Mouse (Mus musculus) lung, embryonic 14.5 days (tissue): ENCODE data around the gene Gm10647. TPM values are rescaled to one million over a fixed set of nuclear protein-coding genes. Genes with fewer than 3 reads are reported as not detected.
"Not testable (repeated sequence)": the region's sequence is repeated elsewhere in the genome, so short reads cannot be mapped to it uniquely, and the experiment has no call there.

Experiments
- ATAC-seq: fragments of 200-750 bp; cut with Nextera tagmentation; 2 replicates; pipeline ENCODE4 v1.8.0; 2017; ENCODE audit warnings: mild to moderate bottlenecking, moderate TSS enrichment, moderate library complexity; ENCODE audit not compliant: insufficient read depth
- DNase-seq: peaks from one replicate; pipeline ENCODE4 v3.0.0-alpha.2; 2015
- H3K27ac ChIP-seq: fragments of 300-500 bp; sonication (generic); 2 replicates; pipeline ENCODE4 v1.5.1; 2014; ENCODE audit warnings: low read depth, mild to moderate bottlenecking, moderate library complexity
- H3K27me3 ChIP-seq: fragments of 300-500 bp; sonication (generic); 2 replicates; pipeline ENCODE4 v1.6.1; 2014; ENCODE audit warnings: low read length, control low read depth; ENCODE audit not compliant: insufficient read depth
- H3K36me3 ChIP-seq: fragments of 300-500 bp; sonication (generic); 2 replicates; pipeline ENCODE4 v1.6.1; 2014; ENCODE audit warnings: control low read depth; ENCODE audit not compliant: insufficient read depth
- H3K4me1 ChIP-seq: fragments of 300-500 bp; sonication (generic); 2 replicates; pipeline ENCODE4 v1.6.1; 2014; ENCODE audit warnings: antibody characterized with exemption, control low read depth; ENCODE audit not compliant: insufficient read depth
- H3K4me2 ChIP-seq: fragments of 300-500 bp; sonication (generic); 2 replicates; pipeline ENCODE4 v1.6.1; 2014; ENCODE audit warnings: mild to moderate bottlenecking
- H3K4me3 ChIP-seq: fragments of 300-500 bp; sonication (generic); 2 replicates; pipeline ENCODE4 v1.5.1; 2014; ENCODE audit warnings: low read depth, low read length
- H3K9ac ChIP-seq: fragments of 300-500 bp; sonication (generic); 2 replicates; pipeline ENCODE4 v1.6.1; 2014
- H3K9me3 ChIP-seq: fragments of 300-500 bp; sonication (generic); 2 replicates; pipeline ENCODE4 v1.6.1; 2016; ENCODE audit warnings: low read depth, low read length, control low read depth
- CTCF ChIP-seq: IDR thresholded peaks from 2 replicates; pipeline ENCODE4 v1.5.1; 2016; ENCODE audit warnings: antibody characterized with exemption, low read depth
- WGBS: fragments of 180-500 bp; shearing (Covaris S2); extraction: QIAGEN DNeasy Blood & Tissue Kit; methylation state at CpG from one replicate; pipeline ENCODE4 v1.1.7; 2014; 5-methylcytosine and 5-hydroxymethylcytosine counted together
- polyA plus RNA-seq: library from polyadenylated mRNA; unstranded; fragments of >200 nt; fragmentation: Nextera tagmentation; extraction: Ambion mirVana; gene quantifications from 2 replicates; pipeline ENCODE4 v1.2.1, GENCODE M21; 2014

Gene Gm10647
- polyA plus RNA-seq, 1 experiment from 2014 or later: 0.49 TPM

- H3K4me2 ChIP-seq: no peak overlapping the region
- no peak overlapping the region for H3K27ac ChIP-seq
- H3K36me3 ChIP-seq: peaks cover 4% of the 10 kb centered on the region; the same call in 1 of the 2 replicates
- DNase-seq (peak; percentile 87), ATAC-seq (no peak)
- H3K9me3 ChIP-seq: no peaks in the 10 kb centered on the region
- no peaks in the 10 kb centered on the region for H3K27me3 ChIP-seq
- no peak overlapping the region for H3K9ac ChIP-seq
- no peak overlapping the region for H3K4me3 ChIP-seq
- 9% methylated on average over 2 of the region's 2 CpGs for WGBS
- H3K4me1 ChIP-seq: no peaks in the 10 kb centered on the region
- TF ChIP-seq CTCF: peak; percentile 65
Measured at GRCm38 (mm10) chr9:66787821-66788220, 9.0 kb upstream of the Gm10647 start.

- Histone ChIP-seq H3K36me3 (peaks cover 4% of the 10 kb centered on the region; the same call in 1 of the 2 replicates), H3K27me3 (no peaks in the 10 kb centered on the region), H3K9ac (peak overlapping the region; percentile 70), H3K27ac (peak overlapping the region; percentile 87), H3K4me2 (peak overlapping the region; percentile 83), H3K4me1 (0 out of 2 replicates have a peak, but pooled peaks cover 3% of the 10 kb centered on the region), H3K9me3 (no peaks in the 10 kb centered on the region), H3K4me3 (peak overlapping the region; percentile 55)
- under 1% methylated on average over 43 of the region's 43 CpGs for WGBS
- ATAC-seq: peak; percentile 59
- DNase-seq: no peak
- no peak for TF ChIP-seq CTCF
Measured at GRCm38 (mm10) chr9:66794629-66795463, 2.0 kb upstream of the Gm10647 start.

GRCm38 (mm10) chr9:66795464-66796324, 1.1 kb upstream of the Gm10647 start, which contains the start of gene Aph1b:
TSS of gene Aph1b (minus strand) at chr9:66795490.
- Histone ChIP-seq H3K9me3 (no peaks in the 10 kb centered on the region), H3K27me3 (no peaks in the 10 kb centered on the region)

DNA sequence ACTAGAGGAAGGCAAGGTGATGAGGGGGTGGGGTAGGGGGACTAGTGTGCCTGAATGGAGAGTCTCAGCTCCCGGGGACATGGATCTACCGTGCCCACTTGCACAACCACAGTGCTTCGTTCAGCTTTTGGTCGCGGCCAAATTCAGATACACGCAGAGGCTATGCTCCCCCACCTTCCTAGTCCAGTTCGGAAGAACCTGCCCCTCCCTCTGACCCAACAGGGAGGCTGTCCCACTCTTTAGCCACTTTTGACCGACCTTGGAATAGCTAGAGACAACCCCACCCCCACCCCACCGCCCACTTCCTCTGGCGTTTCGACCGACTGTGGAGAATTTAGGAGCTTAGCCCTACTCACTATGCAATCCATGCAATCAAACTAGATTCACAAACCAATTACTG, 5.1 kb downstream of the Gm10647 start:
- H3K27me3 ChIP-seq: peaks cover 11% of the 10 kb centered on the region; the same call in 1 of the 2 replicates
- DNase-seq (no peak), ATAC-seq (no peak)
- H3K9ac ChIP-seq: no peak overlapping the region
- 35% methylated on average over 12 of the region's 12 CpGs for WGBS
- H3K27ac ChIP-seq: no peak overlapping the region
- TF ChIP-seq CTCF: no peak
- no peaks in the 10 kb centered on the region for H3K4me1 ChIP-seq
- no peak overlapping the region for H3K4me3 ChIP-seq
- no peaks in the 10 kb centered on the region for H3K9me3 ChIP-seq
- H3K4me2 ChIP-seq: peak overlapping the region; percentile 16; the same call in 1 of the 2 replicates
- H3K36me3 ChIP-seq: no peaks in the 10 kb centered on the region

More at GRCm38 (mm10) chr9:66795464-66796324, 1.1 kb upstream of the Gm10647 start, which contains the start of gene Aph1b:
- peak within 1 kb of the TSS; percentile 55 for H3K4me3 ChIP-seq
- peak within 1 kb of the TSS; percentile 70 for H3K9ac ChIP-seq
- peak within 1 kb of the TSS; percentile 83 for H3K4me2 ChIP-seq
- H3K4me1 ChIP-seq: 0 out of 2 replicates have a peak, but pooled peaks cover 3% of the 10 kb centered on the region
- WGBS: under 1% methylated on average over 42 of the region's 42 CpGs
- ATAC-seq: peak; percentile 98
- no peaks in the 10 kb centered on the region for H3K36me3 ChIP-seq
- H3K27ac ChIP-seq: peak within 1 kb of the TSS; percentile 87
- no peak for TF ChIP-seq CTCF
- DNase-seq: peak; percentile 98

DNA sequence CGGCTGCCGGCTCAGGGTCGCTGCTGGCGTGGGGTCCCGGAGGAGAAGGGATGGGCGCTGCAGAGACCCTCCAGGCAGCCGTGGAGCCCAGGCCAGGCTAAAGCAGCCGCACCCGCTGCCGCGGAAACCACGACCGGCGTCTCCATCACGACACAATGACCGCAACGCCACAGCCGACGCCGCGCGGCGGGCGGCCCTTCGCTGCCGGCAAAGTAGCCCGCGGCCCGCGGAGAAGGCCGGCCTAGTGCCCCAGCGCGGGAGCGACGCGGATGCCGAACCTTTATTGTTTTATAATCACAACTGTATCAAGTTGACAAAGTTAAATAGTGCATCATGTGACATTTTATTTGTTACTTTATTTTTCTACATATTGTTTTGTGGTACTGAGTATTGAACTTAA, 9.1 kb downstream of the Gm10647 start:
- peak; percentile 39 for DNase-seq
- Histone ChIP-seq H3K27me3 (peaks cover 15% of the 10 kb centered on the region; the same call in 1 of the 2 replicates), H3K4me3 (peak overlapping the region; percentile 28), H3K4me2 (peak overlapping the region; percentile 44)
- H3K9ac ChIP-seq, H3K27ac ChIP-seq, ATAC-seq, H3K9me3 ChIP-seq, H3K4me1 ChIP-seq, H3K36me3 ChIP-seq: not testable (repeated sequence)
- 7% methylated on average over 30 of the region's 37 CpGs for WGBS

DNA sequence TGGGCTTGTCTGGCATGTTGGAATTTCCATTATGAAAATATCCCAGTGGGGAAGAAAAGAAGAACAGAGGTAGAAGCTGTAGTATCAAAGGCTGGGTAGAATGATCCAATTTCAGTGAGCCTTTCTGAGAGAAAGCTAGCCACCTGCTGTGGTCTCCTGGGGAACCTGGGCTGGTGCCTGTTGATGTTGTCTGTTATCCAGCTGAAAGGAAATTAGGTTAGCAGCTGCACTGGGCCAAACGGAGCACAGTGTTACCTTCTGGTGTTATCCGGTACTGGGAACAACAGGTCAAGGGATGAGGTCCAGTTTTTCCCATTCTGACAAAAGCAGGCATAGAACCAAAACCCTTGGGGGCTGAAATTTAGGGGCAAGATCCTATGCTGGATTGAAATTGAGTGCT, 16.6 kb downstream of the Gm10647 start:
- H3K36me3 ChIP-seq: no peaks in the 10 kb centered on the region
- TF ChIP-seq CTCF: no peak
- H3K27ac ChIP-seq: no peak overlapping the region
- no peaks in the 10 kb centered on the region for H3K4me1 ChIP-seq
- H3K27me3 ChIP-seq: no peaks in the 10 kb centered on the region
- no peak overlapping the region for H3K9ac ChIP-seq
- no peaks in the 10 kb centered on the region for H3K9me3 ChIP-seq
- DNase-seq (no peak), ATAC-seq (no peak)
- H3K4me3 ChIP-seq: no peak overlapping the region
- no peak overlapping the region for H3K4me2 ChIP-seq
- 30% methylated on average over 2 of the region's 2 CpGs for WGBS
